Mouse (Mus musculus): Measurements from ENCODE around the gene Pecr. TPM values are rescaled to one million over a fixed set of nuclear protein-coding genes. Genes with fewer than 3 reads are reported as not detected.

Gene Pecr
- polyA plus RNA-seq (2012; rRNA removed): 5.4 and 5.7 TPM in 2 replicates

DNA sequence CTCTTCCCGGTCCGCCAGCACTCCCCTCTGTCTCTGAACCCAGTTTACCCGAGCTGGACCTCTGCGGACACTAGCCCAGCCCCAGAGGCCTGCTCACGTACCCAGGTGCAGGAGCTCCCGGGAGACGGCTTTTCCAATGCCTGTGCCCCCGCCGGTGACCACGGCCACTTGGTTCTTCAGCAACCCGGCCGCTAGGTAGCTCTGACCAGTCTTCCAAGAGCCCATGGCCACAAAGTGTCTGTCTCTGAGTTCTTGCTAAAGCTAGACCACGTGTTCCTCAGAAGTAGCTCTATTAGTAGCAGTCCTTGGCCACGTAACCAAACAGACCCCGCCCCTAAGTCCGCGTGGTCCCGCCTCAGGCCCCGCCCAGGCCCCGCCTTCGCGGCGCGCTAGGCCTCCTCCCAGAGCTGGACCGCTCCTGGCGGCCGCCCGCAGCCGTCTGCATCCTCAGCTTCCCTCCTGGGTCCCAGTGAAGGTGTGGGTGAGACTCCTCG, at the start of gene Pecr, which contains the start of gene Tmem169:
Gene Pecr, minus strand, starts transcription at position 323 of the 494 bp plus-strand sequence.
Gene Tmem169, plus strand, starts transcription at position 378 of the 494 bp plus-strand sequence.

DNA sequence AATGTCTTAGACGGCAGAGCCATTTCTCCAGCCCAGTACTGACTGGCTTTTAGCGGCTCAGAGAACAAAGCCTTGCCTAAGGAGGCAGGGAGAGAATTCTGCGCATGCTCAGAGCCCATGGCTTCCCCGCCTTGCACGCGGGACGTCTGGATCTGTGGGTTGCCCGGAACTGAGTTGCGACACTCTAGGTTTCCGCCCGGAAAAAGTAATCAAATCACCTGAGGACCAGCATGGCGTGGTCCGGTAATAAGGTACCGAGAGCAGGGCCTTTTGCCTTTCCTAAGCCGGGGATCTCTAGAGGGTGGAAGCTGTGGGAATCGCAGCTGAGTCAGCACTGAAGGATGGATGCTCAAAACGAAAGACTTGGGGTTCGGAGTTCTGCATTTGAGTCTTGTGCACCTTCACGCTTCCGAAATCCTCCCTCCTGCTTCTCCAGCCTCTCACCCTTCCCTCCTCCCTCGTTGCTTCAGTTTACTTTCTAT, 23.2 kb upstream of the Pecr start, which contains the start of gene Xrcc5:
Gene Xrcc5, plus strand, starts transcription at position 105 of the 482 bp plus-strand sequence.

DNA sequence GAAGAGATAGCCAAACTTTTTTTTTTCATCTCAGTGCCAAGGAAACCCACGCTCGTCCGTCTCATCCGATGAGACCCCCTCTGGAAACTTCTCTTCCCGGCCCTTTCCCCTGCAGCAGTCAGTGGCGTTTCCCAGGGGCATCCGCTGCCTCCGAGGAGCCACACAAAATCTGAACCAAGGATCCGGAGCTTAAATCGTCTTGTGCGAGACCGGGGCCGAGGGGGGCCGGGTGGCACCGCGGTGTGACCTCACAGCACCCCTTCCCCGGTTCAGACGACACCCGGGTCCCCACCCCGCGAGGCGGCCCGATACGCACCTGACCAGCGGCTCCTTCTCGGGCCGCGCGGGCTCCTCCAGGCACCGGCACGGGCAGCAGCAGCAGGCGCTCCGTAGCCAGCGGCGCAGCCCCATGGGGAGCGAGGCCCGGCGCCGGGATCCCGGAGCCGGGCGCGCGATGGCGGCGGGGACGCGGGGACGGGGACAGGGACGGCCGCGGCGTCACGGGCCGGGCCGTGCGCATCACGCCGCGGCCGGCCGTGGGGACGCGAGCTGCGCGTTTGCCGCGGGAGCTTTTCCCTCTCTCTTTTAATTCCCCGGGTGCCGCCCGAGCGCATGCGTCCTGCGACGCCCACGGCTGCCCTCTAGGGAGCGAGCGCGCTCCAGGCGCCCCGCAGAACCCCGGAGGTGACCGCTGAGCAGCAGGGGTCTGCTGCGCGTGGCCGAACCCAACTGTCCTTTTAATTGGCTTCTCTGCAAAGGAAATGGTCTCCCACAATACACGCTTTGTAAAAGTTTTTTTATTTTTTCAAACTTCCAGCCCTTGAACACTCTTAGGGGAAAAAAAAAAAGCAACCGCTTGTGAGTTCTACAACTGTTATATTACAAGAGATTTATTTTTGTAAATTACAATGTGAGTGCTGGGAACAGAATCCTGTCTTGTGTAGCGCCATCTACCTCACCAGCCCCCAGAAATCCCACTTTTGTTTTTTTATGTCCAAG, 72.1 kb downstream of the Pecr start, which contains the start of gene Mreg:
Gene Mreg, minus strand, starts transcription at position 607 of the 999 bp plus-strand sequence.

Other genes with a start within 250 kb of the Pecr start
- 0.95 and 1.0 TPM in 2 replicates for gene Mreg, start 72.0 kb downstream of the Pecr start, polyA plus RNA-seq (2012; rRNA removed)
- gene Tmem169, start 55 bp upstream of the Pecr start, polyA plus RNA-seq (2012; rRNA removed): 26.3 and 28.5 TPM in 2 replicates
- 8.5 and 8.7 TPM in 2 replicates for gene Xrcc5, start 23.1 kb upstream of the Pecr start, polyA plus RNA-seq (2012; rRNA removed)

Measured in central nervous system, embryonic 18 days (tissue).